Mouse (Mus musculus): ENCODE measurements around the gene Ptma.
"Not testable (repeated sequence)": the region's sequence is repeated elsewhere in the genome, so short reads cannot be mapped to it uniquely, and the experiment has no call there.

Gene Ptma

DNA sequence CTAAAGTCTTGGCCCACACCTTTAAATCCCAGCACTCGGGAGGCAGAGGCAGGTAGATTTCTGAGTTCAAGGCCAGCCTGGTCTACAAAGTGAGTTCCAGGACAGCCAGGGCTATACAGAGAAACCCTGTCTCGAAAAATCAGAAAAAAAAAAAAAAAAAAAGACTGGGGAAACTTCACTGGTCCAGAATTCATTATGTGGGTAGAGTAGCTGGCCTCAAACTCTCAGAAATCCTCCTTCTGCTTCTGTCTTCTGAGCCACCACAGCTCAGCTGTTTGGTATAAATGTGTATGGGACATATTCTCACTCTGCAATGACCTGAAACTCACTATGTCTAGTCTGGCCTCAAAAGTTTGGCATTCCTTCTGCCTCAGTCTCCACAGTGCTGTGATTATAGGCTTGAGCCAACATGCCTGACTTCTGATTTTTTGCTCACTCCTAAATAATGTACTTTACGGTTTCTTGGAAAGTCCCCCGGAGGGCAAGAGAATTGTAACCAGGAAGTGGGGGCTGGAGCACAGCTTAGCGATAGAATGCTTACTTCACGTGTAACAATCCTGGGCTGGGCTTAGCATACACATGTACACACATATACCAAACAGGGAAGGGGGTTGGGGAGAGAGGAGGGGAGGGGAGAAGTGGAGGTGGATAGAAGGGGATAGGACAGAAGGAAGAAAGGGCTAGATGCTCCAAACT lies 10.7 kb upstream of the Ptma start:
- no peak for DNase-seq (ENCODE audit: low read depth, low spot score)

DNA sequence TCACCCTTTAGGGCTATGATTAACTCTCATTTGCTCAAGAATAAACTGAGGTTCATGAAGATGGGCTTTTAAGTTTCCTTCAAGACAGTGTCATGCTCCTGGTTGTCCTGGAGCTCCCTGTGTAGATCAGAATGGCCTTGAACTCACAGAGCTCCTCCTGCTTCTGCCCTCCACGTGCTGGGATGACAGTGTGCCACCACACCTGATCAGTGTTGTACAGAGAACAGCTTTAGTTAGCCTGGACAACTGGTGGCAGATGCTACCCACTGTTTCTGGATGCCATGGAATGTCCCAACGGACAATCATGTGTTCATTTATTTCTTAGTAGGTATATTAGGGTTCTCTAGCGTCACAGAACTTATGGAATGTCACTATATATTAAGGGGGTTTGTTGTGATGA lies 9.4 kb upstream of the Ptma start:
- DNase-seq (ENCODE audit: low read depth, low spot score), result no peak

DNA sequence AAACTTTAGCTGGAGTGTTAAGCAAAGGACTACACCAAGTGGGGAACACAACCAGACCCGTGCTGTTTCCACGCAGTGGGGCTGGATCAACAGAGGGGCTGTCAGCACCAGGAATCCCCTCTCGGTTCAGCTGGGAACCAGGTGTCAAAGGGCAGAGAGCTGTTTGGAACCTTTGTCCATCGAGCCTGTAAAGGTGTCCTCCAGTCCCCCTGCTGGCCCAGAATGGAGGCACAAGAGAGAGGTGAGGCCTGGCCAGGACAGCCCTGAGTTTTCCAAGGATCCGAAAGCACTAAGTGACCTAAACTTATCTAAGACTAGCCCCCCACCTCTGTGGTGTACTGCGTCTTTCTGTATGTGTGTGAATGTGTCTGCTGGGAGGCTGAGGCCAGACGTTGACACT lies 6.2 kb upstream of the Ptma start:
- no peak for DNase-seq (ENCODE audit: low read depth, low spot score)

DNA sequence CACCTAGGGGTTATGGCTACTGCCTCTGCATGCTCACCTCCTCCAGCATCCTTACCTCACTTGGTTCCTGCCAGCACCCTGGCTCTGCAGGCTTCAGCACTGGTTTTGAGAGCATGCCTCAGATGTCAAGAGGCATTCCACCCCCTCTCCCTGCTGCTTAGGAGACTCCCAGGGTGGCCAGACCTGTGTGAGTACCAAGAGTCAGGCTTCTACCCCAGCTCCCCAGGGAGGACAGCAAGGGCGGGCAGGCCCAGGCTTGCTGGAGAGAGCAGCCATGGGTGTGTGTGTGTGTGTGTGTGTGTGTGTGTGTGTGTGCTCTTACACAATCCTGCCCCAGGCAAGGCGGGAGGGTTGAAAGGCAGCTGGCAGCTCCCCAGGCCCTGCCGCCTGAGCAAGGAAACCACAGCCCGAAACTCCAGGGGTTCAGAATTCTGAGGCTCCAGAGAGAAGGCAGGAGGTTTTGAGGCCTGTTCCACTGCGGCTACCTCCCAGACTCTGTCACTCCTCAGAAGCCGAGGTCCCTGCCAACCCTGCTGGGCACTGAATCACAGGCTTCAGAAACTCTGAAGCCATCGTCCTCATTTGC lies 4.1 kb upstream of the Ptma start:
- DNase-seq (ENCODE audit: low read depth, low spot score), result no peak

DNA sequence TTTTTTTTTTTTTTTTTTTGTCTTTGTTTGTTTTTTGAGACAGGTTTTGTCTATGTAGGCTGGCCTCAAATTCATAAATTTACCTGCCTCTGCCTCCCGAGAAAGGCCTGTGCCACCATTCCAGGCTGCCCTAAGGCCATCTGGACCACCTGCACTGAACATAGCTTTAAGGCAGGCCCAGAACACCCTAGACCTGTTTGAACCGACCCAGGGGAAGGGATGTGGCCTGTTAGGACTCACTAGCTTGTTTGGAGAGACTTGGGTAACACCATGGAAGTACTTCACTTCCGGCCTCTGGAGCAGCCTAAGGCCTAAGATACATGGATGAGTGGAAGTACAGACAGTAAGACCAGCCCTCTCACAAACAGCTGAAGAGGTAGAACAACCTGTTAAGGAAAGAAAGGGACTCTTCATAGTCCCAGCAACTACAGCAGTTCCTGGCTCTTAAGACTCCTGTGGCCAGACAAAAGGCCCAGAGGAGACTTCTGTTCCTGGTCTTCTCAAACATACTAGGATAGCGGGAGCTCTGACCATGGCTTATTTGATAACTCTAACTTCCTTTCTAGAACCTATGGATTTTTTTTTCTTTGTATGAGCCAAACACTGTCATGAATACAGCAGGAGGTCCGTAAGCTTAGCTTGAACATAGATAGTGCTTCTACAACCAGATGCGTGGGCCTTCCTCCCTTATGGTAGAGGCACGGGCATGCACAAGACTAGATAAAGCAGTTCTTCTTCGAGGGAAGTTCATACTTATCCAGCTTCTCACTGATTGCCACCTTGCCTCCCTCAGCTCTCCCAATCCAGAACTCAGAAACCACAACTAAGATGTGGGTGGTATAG lies 2.5 kb upstream of the Ptma start:
- DNase-seq (ENCODE audit: low read depth, low spot score), result no peak

DNA sequence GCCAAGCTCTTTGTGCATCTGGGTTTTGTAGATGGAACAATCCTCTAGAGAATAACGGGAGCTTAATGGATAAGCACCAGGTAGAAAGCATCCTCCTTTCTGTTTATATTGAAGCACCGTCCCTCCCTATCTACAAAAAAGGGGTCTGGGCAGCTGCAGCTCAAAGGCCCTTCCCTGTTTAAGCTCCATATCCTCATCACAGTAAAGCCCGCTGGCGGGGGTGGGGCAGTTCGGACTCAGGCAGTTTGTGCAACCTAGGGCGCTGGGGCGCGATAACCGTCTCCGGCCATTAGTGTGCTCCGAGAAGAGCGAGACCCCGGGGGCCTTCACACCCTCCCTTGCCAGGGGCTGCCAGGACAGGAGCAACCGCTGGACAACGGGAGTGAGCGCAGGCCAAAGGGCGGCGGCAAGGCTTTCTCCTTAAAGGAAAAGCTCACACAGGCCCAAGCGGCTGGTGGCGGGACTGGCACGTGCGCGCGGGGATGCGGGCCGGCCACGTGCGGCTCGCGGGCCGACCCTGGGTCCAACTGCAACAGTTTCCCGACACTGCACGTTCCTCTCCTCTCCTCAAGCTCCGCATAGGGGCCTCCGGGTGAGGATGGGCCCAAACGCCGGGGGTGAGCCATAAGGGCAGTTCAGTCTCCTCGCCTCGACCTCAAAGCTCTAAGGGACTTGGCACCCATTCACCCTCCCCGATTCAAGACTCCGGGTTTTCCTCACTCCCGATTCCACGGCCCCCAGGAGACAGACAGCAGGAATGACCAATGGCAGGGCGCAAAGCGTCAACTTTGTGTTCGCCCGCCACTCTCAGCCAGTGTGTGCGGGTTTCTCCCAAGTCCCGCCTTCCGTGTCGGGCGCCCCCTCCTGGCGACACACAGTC lies 1.7 kb upstream of the Ptma start:
- DNase-seq (ENCODE audit: low read depth, low spot score), result peak; percentile 100

DNA sequence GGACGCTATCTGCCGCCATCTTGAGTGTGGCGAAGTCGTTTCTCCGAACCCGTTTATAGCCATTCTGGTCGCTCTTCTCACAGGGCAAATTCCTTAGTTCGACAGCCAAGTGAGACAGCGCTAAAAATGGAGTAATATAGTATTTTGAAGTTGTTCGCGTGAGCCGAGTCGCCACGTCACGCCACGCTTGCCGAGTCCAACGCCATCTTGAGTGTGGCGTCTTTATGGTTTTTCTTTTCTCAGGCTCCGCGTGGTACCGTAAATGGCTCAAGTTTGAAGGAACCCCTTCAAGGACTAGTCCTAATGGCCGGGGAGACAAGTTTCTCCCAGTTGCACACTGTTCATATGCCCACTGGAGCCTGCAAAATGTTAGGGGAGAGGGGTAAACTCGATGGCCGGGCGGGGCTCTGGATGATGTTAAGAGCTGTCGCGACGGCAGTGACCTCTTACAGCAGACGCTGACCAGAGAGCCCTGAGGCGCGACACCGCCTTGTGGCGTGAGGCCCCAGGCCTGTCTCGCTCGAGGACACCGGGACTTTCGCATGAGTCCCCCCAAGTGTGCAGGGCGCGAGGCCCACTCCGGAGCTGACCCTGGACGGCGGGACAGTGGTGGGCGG lies 919 bp upstream of the Ptma start:
- DNase-seq (ENCODE audit: low read depth, low spot score), result no peak

DNA sequence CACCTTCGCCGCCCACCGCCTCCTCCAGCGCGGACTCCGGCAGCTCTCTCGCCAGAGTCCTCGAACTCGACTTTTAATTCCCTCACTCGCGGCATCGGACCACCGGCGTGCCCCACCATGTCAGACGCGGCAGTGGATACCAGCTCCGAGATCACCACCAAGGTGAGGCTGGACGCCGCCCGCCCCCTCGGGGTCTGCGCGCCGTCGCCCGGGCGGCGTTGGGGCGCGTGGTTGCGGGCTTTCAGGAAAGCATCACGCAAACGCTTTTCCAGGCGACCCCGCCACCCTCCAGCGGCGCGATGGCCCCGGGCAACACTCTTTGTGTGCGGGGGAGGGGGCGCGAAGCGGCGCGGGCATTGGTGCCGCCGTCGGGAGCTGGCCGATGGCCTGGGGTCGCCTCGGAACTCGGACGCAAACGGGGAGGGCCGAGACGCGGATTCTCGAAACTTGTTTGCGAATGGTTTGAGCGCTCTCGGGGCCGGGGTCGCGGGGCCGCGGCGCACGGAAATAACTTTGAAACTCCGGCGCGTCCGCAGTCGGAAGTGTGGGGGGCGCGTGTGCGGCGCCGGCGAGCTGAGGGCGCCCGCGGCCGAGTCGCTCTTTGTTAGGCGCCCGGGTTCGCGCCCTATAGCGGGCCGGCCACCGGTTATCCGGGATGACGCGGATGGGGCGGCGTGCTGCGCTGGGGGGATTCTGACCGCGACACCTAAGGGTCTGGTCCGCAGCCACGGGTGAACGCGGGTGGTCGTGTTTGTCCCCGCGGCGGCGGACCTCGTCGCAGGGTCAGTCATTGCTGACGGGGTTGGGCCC lies 468 bp downstream of the Ptma start:
- no peak for DNase-seq (ENCODE audit: low read depth, low spot score)

DNA sequence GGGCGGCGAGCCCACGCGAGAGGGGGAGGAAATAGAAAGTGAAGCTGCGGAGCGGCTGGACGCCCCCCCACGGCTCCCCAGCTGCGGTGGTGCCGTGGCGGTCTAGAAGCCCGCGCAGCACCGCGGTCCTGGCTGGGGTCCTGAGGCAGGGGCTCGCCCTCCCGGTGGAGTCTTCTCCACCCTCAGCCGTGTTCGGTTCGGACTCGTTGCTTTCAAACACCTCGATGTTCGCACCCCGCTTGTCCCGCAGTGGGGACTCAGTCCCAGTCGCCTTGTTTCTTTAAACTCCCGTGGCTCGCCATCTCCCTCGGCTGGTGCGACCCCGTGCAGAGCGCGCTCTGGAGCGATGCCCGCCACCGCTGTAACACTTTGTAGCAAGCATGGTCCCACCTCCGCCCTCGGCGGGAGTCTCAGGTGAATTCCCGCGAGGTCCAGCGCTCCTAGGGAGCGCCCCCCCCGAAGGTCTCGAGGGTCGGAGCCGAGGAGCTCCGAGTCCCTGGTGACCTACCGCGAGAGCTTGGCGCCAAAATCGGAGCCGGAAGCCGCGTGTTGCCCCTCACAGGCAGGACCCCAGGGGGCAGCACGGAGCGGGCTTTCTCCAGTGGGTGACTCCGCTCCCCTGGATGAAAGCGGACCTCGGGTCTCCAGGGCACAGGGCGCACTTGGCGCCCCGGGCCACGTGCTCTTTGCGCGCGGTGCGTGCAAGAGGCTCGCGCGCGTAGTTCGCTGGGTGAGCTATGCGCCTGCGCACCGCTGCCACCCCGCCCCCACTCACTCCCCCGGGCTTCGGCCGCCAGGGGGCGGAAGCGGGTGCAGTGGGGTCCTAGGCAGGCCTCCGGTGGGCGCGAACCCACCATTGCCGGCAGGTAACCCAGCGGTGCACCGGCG lies 1.3 kb downstream of the Ptma start:
- no peak for DNase-seq (ENCODE audit: low read depth, low spot score)

DNA sequence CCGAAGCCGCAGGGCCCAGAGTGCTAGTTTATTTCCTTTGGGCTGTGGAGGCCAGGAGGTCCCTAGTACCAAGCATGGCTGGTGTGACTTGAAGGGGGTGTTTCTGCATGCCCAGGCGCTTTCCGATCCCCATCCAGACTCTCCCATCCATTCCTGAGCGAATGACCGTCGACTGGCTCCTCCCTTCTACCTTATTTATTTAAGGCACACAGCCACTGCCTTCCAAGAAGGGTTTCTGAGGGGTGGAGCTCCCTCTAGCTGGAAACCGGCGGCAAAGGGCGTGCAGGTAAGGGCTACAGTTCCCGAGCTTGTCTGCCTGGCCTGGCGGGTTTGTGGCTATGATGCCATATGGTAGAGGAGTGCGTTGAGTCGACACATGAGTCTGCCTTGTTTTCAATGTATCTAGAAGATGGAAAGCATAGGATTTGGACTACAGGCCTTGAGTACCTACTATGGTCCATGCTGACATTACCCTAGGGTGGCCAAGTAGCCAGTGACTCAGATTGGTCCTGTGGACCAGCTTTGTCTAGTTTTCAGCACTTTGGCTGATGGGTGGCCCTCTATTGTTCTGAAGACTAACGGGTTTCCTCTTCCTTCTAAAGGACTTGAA lies 2.1 kb downstream of the Ptma start:
- no peak for DNase-seq (ENCODE audit: low read depth, low spot score)

DNA sequence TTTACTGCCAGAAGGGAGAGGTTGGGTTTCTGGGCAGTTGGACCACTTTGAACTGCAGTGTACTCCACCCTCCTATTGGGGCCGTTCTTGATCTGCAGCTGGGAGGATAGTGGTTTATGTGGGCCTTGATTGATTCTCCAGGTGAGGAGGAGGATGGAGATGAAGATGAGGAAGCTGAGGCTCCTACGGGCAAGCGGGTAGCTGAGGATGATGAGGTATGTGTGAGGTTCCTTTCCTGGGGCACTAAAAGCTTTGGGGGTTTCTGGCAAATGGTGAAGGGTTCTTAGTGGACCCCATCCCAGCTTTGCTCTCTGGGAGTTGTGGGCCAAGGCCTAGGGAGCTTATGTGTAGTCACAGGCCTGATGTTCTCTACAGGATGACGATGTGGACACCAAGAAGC lies 3.1 kb downstream of the Ptma start:
- no peak for DNase-seq (ENCODE audit: low read depth, low spot score)

DNA sequence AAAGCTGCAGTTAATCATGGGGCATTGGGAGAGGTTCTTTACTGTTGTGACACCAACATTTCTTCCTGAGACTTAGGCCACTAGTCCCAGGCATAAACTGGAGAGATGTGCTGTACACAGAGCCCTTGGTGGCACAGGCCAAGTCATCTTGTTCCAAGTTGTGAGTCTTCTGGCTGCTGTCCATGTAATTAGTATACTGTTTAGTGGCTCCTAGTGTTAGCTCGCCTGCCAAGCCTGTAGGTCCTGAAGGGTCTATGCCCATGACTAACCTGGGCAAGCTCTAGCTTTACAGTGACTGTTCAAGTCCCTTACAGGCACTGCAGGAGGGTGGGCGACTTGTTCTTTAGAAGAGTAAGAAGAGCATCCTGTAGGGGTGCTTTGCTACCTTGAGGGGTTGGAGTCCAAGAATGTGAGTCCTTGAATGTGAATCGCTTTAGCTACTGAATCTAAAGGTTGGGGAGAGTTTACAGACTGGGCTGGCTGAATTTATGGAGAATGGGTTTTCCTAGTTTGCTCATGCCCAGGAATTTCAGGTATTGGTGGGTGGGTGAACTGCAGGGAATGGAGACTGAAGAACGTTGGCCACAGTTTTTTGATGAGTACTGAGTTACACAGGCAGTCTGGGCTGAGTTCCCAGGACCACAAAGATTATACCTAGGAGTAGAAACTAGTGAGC lies 4.5 kb downstream of the Ptma start:
- no peak for DNase-seq (ENCODE audit: low read depth, low spot score)

DNA sequence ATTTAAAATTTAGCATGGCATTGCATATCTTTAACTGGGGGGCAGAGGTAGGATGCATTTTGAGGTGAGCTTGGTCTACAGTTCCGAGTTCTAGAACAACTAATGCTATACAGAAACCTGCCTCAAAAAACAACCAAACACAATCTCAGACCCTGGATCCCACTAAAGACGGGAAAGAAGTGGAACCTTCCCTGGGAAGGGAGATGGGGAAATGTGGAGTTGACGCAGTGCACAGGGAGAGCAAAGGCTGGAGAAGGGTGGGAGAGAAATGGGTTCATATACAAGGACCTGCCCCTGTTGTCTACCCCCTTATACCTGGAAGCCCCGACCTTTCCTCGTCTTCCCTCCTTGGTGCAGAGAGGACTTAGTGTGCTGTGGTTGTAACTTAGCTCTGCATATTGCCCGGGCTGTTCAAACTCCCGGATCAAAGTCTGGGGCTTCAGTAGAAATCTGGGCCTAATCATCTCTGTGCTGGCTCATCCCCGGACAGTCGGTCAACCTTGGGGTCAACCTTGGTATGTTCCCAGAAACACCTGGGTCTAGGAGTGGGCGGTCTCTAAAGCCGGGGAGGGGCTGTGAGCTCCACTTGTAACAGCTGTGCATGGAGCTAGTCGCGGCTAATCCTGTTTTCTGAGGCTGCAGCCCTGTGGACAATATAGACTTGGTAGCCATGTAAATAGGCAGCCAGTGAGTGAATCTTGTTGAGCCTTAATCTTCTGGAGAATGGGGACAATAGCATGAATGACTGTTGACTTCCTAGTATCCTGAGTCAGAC lies 5.2 kb downstream of the Ptma start:
- no peak for DNase-seq (ENCODE audit: low read depth, low spot score)

DNA sequence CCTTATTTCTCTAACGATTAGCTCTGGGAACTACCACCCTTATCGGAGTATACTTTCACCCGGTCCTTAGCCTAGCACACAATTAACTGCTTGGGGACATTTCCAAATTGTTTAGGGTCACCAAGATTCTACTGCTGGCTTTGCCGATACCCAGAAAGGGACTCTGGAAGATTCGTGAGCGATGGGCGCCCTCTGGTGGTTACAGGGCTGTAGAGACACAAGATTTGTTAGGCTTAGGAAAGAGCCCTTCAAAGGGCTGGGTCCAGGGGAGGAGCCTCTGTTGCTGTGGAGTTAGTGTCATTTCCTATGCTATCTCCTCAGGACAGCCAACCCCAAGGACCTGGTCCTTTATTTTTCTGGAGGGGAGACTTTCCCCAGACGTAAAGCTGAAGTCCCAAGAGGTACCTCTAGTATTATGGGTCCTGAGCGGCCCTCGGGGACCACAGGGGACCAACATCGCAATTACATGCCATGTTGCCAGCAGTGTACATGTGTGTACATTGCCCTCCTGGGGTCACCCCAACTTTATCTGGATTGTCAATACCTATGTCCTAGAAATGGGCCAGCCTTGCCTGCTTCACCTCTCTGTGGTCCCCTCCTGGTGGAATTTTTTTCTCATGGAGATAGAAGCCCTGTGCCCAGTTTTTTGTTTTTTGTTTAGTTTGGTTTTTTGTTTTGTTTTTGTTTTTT lies 6.0 kb downstream of the Ptma start:
- peak; percentile 85 for DNase-seq (ENCODE audit: low read depth, low spot score)

DNA sequence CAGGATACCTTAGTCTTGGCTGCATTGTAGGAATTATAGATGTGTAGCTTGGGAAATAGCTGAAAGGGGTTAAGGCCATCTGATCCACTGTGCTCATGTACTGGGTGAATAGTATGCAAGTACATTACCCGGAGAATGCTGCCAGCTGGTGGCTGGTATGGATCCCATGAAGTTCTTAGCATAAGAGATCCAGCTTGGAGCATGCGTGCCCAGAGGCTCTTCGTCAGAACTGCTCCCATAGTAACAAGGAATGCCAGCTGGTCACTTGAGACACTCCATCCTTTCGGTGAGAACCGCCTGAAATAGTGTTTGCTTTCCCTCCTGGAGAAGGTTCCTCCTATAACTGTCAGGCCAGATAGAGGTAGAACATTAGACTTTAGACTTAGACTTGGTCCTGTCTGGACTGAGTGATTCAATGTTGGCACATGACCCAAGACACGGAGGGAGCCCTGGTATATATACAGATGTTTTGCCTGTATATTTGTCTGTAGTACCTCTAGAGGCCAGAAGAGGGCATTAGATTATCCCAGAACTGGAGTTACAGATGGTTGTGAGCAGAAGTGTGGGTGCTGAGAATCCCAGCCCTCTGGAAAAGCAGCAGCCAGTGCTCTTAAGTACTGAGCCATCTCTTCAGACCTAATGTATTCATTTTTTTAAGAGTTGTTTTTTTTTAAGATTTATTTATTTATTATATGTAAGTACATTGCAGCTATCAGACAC lies 7.0 kb downstream of the Ptma start:
- no peak for DNase-seq (ENCODE audit: low read depth, low spot score)

DNA sequence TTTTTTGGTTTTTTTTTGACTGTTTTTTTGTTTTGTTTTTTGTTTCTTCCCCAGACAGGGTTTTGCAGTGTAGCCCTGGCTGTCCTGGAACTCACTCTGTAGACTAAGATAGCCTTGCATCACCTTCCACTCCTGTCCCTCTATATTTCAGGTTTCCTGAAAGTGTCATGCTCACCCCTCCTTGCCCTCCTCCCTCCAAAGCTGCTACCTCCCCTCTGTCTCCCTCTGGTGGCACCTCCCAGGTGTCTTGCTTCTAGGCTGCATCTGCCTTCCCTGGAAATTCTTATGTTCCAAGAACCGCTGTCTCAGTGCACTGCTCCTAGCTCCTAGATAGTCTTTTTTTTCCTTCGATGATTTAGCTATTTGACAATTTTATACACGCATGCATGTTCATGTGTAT lies 11.9 kb downstream of the Ptma start:
- no peak for DNase-seq (ENCODE audit: low read depth, low spot score)

DNA sequence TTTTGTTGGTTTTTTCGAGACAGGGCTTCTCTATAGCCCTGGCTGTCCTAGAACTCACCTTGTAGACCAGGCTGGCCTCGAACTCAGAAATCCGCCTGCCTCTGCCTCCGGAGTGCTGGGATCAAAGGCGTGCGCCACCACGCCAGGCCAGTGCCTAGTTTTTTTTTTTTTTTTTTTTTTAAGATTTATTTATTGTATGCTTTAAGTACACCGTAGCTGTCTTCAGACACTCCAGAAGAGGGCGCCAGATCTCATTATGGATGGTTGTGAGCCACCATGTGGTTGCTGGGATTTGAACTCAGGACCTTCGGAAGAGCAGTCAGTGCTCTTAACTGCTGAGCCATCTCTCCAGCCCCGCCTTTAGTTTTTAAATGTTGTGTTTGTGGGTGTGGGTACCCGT lies 13.1 kb downstream of the Ptma start:
- not testable (repeated sequence) for DNase-seq (ENCODE audit: low read depth, low spot score)

Data from retina, adult 2 months (tissue).